Mouse (Mus musculus): ENCODE results near the gene Sar1a. TPM values are rescaled to one million over a fixed set of nuclear protein-coding genes. Genes with fewer than 3 reads are reported as not detected.

Gene Sar1a
- polyA plus RNA-seq, 1 experiment from 2014 or later: 62.1 TPM

DNA sequence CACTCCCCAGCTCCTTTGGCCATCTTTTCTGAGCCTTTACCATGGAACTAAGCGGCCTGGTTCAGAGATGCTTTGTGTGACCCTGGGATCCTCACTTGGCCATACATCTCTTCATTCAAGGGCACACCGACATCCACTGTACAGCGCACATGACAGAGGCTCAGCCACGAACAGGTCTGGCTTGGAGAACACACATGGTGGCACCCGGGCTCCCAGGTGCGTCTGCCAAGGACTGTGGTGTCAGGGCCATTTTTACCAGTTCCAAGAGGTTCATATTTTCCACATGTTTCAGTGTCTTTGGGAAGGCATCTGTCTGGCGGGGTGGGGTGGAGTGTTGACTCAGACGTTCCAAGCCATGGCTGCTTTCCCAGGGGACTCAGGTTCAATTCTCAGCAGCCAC, 62.2 kb downstream of the Sar1a start:
- ATAC-seq (no peak), DNase-seq (no peak)
- H3K36me3 ChIP-seq (replicated peaks; ENCODE audit: insufficient read depth, low read length): peaks cover 7% of the 10 kb centered on the region

More for the DNA sequence above, 62.2 kb downstream of the Sar1a start:
- Histone ChIP-seq H3K27ac (ENCODE audit: low read depth) (no peak overlapping the region), H3K27me3 (ENCODE audit: insufficient read depth, low read length) (no peaks in the 10 kb centered on the region), H3K4me3 (ENCODE audit: low read depth, low read length) (no peak overlapping the region), H3K4me2 (ENCODE audit: low read depth, low read length) (no peak overlapping the region), H3K4me1 (ENCODE audit: insufficient read depth) (no peaks in the 10 kb centered on the region), H3K9ac (replicated peaks) (no peak overlapping the region), H3K9me3 (ENCODE audit: low read length) (no peaks in the 10 kb centered on the region; the same call in 1 of the 2 replicates)
- no peak for TF ChIP-seq CTCF (IDR thresholded peaks at IDR 0.05; ENCODE audit: low read depth)
- TF ChIP-seq EP300 (IDR thresholded peaks at IDR 0.05; ENCODE audit: low read depth): no peak
- 88% methylated on average over 8 of the region's 8 CpGs for WGBS (ENCODE audit: insufficient replicate concordance)

Other genes with a start within 250 kb of the Sar1a start
- gene Eif4ebp2, start 227.6 kb upstream of the Sar1a start, polyA plus RNA-seq (2015; fragmentation: Nextera tagmentation; extraction: Ambion mirVana): 43.6 and 46.4 TPM in 2 replicates
- 3.0 TPM in 2 replicates for gene Lrrc20, start 204.5 kb upstream of the Sar1a start, polyA plus RNA-seq (2015; fragmentation: Nextera tagmentation; extraction: Ambion mirVana)
- not detected in 2 replicates for gene Npffr1, start 84.8 kb upstream of the Sar1a start, polyA plus RNA-seq (2015; fragmentation: Nextera tagmentation; extraction: Ambion mirVana)
- 161 and 191 TPM in 2 replicates for gene Ppa1, start 31.7 kb upstream of the Sar1a start, polyA plus RNA-seq (2015; fragmentation: Nextera tagmentation; extraction: Ambion mirVana)
- gene Tysnd1, start 15.2 kb downstream of the Sar1a start, polyA plus RNA-seq (2015; fragmentation: Nextera tagmentation; extraction: Ambion mirVana): 22.8 and 24.2 TPM in 2 replicates
- gene Aifm2, start 35.0 kb downstream of the Sar1a start, polyA plus RNA-seq (2015; fragmentation: Nextera tagmentation; extraction: Ambion mirVana): 10.9 and 11.2 TPM in 2 replicates
- 1.9 and 2.0 TPM in 2 replicates for gene H2afy2, start 103.8 kb downstream of the Sar1a start, polyA plus RNA-seq (2015; fragmentation: Nextera tagmentation; extraction: Ambion mirVana)

Measured in liver, postnatal 0 days (tissue).